Mouse (Mus musculus): ENCODE measurements around the gene Zfp947.
"Not testable (repeated sequence)": the region's sequence is repeated elsewhere in the genome, so short reads cannot be mapped to it uniquely, and the experiment has no call there.

The Zfp947 gene

DNA sequence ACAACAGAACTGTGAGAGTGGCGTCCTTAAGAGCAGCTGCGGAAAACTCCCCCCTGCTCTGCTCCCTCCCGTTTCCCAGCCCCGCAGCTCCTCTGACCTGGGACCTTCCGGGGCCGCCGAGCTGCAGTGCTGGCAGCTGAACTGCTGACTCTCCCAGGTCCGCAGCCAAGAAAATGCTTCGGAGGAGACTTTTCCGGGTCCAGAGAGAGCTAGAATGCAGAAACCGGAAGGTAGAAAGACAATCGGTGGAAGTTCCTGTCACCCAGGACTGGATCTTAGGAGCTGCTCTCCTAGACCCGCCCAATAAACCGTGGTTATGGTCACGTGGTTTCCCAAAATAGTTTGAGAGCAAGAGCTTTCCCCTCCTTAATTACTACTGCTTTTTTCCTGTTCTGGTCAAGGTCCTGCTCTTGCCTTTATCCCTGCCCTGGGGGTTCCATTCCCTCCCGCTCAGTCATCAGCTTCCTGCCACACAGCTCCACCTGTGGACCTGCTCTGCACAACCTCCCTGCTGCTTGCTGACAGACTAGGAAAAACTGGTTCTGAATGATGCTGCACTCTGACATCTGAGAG, at the start of gene Zfp947:
TSS of gene Zfp947 (minus strand) at position 469 of the 573 bp plus-strand sequence.
- DNase-seq (ENCODE audit: low spot score in 2 of 2): peak; percentile 22 to 23

GRCm38 (mm10) chr17:22165304-22165703, 686 bp downstream of the Zfp947 start:
- DNase-seq (ENCODE audit: low spot score in 2 of 2): not testable (repeated sequence)

- DNase-seq (ENCODE audit: low spot score in 2 of 2): not testable (repeated sequence)
Measured at GRCm38 (mm10) chr17:22153951-22154350, 12.0 kb downstream of the Zfp947 start.

DNA sequence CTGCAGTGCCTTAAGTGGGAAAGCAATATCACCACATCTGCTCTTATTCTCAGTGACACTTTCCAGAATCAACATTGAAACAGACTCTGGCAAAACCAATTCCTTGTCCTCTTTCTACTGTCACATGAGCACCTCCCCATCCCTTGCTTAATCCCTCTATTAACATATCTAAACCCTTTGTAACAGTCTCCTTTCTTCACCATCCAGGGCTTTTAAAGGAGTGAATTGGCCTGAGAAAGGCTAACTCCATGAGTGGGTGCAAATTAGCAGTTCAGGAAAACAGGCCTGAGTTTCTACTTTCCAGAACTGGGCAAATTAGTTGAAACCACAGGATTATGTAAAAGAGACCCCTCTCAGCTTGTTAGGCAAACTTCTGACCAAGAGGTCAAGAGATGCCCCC, 47.2 kb downstream of the Zfp947 start:
- no peak for DNase-seq (ENCODE audit: low spot score in 2 of 2)

Measured in right cerebral cortex, postnatal 10 days (tissue).